Mouse (Mus musculus): ENCODE data around the gene Flnb.

Flnb gene

GRCm38 (mm10) chr14:7991108-7991776 is 173.5 kb downstream of the Flnb start:
- DNase-seq (ENCODE audit: low spot score in 2 of 2) = no peak

- DNase-seq (ENCODE audit: low spot score in 2 of 2) = no peak
These were observed 174.4 kb downstream of the Flnb start for GRCm38 (mm10) chr14:7992158-7992557.

- DNase-seq (ENCODE audit: low spot score in 2 of 2) = no peak
These were observed 176.6 kb downstream of the Flnb start, which contains the start of gene Dnase1l3 for GRCm38 (mm10) chr14:7994271-7994767. Dnase1l3 (minus strand) TSS chr14:7994573.

GRCm38 (mm10) chr14:7997255-7997696 is 179.5 kb downstream of the Flnb start:
- peak; percentile 81 to 88 for DNase-seq (ENCODE audit: low spot score in 2 of 2)

GRCm38 (mm10) chr14:7999030-7999429 is 181.3 kb downstream of the Flnb start:
- no peak for DNase-seq (ENCODE audit: low spot score in 2 of 2)

- no peak for DNase-seq (ENCODE audit: low spot score in 2 of 2)
These were observed 181.7 kb downstream of the Flnb start for GRCm38 (mm10) chr14:7999435-7999834.

GRCm38 (mm10) chr14:8000247-8000646 is 182.5 kb downstream of the Flnb start:
- DNase-seq (ENCODE audit: low spot score in 2 of 2) = no peak
